Mouse (Mus musculus) kidney, postnatal 4 days (tissue): ENCODE measurements around the gene Gpr18.
A peak's percentile ranks its signal among the peaks of the same experiment; 100 is the strongest.

ENCODE experiments used
- DNase-seq, 2 experiments: peaks; one replicate each; pipeline ENCODE4 v3.0.0; 2021; ENCODE audit warnings: mixed read lengths in 2 of 2

Gene Gpr18

DNA sequence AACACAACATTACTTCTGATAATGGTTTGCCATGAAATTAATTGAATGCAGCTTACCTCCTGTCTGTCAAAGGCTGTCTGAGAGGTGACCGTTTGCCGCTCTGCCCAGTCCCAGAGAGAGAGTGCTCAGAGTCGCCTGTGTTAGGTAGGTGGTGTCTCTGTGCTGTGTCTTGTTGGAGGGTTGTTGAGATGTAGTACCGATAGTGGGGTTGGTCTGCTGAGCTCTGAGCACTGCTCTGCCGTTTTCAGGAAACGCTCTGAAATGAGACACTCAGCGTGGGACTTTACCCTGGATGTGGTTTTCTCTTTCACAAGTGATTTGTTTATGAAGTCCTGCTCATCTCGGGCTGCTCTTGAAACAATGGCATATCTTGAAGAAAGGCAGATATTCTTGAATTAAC, at the start of gene Gpr18:
Gene Gpr18, minus strand, starts transcription at position 161 of the 400 bp plus-strand sequence.
- DNase-seq: no peak

DNA sequence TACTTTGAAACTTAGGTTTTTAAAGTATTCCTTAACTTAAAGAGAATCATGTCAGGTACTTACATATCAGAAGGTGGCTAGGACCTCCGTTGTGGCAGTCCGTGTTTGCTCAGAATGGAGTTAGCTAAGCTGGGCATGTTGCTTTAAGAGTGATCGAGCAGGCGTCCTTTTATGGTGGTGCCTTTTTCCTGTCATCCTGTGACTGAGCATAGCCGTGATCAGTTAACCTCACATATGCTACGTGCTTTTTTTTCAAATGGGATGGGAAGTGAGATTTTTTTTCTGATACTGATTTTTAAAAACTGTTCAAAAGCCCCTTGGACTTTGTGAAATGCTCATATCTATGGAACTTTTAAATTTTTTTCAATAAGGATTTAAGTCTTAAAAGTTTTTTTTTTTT, 49.4 kb upstream of the Gpr18 start, which contains the start of gene Gpr183:
Gene Gpr183, minus strand, starts transcription at position 206 of the 400 bp plus-strand sequence.
- no peak for DNase-seq

DNA sequence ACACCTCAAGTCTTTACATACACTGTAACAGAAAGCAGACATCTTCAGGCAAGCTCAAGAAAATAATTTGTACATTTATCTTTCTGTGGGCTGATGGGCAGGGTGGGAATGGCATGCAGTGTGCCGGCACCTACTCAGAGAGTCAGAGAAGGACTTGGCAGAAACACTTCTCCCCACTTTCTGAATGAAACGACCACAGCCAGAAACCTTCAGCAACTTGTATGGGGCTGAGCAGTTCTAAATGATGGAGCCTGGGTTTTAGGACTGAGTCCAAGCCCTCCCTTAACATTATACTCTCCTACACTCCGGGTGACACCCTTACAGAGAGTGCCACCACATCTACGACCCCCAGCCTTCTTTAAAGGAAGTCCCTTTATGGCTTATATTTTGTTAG, 48.4 kb upstream of the Gpr18 start:
- no peak for DNase-seq

DNA sequence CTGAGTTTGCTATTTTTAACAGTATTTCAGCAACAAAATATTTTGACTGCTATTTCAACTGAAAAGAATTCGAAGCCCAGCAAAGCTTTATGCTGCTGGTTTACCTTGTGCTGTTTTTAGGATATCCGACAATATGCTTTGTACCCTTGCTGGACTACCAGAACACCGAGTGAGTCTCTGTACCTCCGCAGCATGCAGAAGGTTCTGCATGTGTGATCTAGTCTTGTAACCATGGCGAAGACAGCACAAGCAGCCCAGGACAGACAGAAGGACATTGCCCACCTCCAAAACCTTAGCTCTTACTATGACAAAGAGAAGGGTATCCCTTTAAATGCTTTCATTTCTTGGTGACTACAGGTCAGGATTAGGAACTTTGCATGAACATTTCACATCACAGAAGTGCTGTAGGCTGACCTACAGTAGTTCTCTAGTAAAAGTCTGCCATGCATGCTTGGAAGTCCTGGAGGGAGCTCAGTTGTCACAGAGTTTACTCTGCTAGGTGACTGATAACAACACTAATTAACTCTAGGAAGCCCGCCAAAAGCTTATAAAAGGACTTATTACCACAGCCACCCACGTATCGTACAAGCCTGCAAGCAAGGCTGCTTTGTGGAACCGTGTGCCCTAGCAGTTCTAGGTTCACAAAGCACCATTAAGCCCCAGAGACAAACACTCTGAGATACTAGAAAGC, 47.8 kb upstream of the Gpr18 start:
- DNase-seq: no peak

DNA sequence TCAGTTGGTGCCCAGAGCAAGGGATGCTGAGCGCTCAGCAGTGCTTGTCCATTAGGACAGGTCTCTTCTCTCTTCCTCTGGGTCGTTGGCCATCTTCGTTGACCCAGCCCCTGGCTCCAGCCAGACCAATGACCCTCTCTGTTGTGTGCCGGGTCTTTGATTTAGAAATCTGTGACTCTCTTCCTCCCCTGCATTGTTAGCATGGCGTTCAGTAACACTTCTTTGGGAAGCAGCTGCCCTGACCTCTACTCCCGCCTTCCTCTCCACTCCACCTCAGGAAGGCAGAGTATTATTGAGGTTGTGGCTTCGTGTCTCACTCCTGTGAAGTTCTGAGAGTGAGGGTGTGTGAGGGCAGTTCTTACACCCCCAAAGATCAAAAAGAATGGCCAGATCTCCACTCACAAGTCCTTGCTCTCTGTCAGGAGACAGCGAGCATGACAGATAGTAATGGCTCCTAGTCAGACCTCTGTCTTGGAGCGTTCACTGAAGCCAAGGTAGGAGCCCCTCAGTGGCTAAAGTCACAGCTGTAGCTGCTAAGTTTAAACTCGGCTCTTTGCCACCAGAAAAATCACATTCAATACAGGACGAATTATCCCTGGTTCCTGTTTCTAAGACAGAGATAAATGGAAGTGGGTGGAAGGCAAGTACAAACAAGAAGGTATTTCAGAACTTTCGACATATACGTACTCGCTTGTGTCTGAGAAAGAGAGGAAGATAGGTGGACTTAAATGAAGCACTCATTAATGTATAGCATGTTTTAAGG, 46.7 kb upstream of the Gpr18 start:
- peak in 1 of 2 experiments; percentile 42 for DNase-seq

DNA sequence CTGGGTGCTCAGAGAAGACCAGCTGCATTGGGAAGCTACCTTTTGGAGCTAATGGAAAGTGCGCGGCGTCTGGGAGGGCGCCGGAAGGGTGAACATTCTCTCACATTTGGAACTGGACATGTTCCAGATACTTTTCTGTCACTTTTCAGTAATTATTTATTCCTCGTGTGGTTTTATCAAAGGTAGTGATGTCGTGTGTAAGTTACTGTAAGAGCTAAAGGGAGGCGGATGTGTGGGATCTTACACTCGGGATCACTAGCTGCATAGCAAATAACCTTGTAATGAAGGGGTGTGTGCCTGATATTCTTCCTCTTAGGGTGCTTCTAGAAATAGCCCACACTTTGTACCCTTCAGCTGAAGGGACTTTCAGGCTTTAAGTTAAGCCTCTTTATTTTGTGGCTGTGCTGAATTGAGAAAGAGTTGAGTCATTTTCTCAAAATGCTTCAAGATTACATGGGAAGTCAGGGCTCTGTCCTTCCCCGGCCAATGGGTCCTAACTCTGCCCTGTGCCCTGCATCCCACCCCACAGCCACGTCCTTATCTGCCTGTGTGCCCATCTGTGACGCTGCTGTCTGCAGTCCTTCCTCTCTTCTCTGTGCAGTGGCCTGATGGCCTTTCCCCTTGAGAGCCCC, 46.0 kb upstream of the Gpr18 start:
- DNase-seq: no peak

DNA sequence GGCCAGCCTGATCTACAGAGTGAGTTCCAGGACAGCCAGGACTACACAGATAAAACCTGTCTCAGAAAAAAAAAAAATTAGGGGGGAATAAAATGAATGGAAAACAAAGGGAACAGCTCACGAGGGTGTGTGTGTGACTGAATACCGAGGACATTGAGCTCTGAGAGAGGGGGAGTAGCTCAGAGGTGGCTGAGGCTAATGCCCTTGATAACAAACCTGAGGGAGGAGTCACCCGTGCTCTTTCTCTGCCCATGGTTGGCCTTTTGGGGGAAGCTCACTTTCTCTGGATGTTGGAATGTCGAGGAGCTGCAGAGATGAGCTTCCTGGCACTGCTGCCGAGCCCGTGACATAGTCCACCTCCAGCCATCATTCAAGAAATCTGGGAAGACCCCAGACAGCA, 45.4 kb upstream of the Gpr18 start:
- no peak for DNase-seq

DNA sequence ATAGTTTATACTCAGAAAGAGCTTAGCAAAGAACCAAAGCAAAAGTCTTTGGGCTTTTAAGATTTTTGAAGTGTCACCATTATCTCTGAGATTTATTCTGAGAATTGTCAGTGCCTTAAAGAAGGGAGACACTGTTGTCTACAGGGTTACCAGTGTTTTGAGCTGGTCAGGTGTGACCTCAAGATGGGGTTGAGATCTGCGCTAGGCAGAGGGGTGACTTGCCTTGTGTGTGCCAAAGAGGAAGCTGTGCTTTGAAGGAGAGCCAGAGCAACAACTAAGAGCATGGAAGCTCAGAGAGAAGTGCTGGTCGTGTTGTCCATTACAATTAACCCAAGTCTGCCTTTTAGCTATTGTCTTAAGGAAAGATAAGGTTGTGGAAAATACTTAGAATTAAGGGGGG, 45.0 kb upstream of the Gpr18 start:
- no peak for DNase-seq

DNA sequence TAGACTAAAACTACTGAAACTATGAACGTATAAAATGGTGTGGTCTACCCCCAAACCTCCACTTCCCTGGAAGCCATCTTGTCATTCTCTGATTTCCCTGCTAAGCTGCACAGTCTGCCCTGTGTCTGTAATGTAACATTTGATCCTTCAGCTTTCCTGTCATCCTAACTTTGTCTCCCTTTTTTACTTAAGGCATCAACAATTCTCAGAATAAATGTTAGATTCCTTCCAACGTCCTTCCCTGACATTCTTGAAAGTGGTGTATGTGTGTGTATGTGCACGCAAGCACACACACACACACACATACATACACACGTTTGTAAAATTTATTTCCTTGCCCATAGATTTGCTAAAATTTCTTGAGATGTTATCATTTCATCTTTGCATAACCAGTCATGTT, 44.5 kb upstream of the Gpr18 start:
- no peak for DNase-seq

DNA sequence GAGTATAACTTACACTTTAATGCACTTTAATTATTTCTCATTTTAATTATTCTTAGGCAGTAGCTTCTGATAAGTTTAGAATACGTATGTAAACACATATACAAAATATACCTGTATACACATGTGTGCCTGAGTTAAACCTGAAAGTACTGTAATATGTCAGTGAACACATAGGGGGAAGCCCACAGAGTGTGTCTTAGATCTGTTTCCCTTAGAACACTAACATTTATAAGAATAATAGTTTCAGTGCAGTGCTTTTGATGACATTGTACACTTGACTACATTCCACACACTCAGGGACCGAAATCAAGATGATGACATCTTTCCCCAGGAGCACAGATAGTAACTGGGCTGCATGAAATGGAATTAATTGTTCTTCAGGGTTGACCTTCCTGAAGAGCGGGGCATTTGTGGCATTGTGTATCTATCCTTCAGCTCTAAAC, 44.0 kb upstream of the Gpr18 start:
- DNase-seq: no peak

DNA sequence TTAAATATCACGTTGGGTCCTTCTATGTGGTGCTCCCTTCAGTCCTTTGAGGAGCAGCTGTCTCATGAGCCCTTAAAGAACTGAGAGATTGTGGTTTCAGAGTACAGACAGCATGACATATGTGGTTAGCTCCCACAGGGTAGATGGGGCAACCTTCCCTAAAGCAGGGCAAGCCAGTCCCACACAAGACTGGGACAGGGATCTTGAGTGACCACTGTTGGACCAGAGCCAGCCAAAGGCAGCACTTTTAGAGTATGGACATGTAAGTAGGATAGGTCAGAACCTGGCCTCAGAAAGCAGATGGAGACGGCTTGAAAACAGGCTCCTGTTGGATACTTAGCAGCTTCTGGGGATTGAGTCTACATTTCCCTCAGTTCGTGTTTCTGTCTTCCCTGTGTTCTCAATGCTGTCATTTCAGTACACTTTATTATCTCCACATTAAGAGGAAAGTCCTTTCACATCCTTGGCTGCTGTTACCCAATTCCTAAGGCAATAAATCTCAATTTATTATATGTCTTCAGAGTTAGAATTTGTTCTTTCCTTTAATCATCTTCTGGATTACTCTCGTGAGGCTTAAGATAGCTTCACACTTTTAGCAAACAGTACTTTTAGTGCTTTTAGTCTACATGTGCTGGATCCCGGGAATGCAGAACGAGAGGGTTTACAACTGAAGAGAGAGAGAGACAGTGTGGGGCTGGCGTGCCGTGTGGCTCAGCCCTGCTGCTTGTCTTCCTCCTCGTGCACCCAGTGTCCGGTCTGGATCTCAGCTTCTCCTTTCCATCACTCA, 43.4 kb upstream of the Gpr18 start:
- no peak for DNase-seq

DNA sequence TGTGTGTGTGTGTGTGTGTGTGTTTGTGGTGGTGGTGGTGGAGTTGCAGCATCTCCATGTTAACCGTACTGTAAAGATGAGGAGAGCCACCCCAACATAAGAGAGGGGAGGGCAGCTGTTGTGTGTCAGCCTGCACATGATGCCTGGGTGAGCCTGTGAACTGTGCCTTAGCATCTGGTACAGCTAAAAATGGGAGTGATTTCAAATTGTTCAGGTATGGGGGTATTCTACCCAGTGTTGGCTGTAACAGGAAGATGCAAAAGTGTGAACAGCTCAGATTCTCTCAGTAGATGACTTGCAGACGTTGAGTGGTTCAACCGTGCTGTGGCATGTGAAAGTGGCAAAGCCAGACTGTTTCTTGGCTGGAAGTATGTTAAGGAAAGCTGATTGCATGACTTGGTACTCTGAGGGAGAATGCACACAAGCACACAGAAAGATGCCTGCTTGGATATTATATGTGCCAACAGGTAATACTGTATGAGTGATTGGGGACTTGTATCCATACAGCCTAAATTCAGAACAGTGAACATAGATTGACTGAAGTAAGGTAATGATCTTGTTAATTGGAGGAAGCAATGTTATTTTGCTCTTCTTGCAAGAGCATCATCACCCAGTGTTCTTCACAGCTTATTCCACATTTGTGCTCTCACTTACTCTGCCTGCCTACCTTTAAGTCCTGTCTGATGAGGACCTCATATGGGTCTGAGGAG, 42.6 kb upstream of the Gpr18 start:
- DNase-seq: no peak

DNA sequence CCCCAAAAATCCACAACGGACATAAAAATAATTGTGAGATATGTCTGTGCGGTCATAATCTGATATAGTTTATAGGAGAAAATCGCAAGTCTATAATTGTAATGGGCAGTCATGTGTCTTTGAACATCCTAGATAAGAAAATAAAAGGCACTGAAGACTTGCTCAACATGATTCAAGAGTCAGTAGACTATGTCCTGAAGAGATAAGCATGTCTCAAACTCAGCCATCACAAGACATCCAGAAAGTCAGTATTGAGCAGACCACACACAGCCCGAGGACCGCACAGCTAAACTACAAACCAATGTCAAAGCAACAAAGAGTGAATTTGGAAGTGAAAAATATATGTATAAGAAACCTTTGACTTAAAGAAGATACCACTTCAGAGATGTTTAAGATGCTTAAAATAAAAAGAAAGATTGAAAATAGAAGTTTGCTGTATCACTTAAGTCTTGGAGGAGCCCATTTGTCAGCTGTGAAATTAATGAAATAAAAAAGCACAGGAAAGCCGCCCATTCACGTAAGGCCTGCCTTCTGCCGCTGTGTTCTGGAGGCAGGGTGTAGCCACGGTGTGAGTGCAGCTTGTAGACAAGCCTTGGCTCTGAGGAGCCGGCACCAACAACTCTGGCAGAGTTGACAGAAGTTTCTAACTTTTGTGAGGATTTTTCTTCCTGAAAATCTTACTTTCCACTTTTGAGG, 41.7 kb upstream of the Gpr18 start:
- DNase-seq: no peak

DNA sequence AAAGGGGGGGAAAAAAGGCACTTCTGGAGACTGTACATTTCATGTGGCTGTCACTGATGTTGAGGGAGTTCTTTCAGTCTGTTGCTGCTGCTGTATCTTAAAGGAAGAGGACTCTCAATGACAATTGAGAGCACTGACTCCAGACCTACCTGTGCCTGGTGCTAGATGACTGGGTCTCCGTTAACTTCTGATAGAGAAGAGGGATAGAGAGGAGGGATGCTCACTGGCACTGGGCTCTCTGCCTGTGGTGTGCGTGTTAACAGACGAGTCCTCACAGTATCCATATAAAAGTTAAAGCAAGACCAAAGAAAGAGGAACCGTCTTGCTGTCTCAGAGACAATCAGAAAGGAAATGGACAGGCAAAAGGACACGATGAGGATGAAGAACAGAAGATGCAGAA, 40.7 kb upstream of the Gpr18 start:
- DNase-seq: no peak

DNA sequence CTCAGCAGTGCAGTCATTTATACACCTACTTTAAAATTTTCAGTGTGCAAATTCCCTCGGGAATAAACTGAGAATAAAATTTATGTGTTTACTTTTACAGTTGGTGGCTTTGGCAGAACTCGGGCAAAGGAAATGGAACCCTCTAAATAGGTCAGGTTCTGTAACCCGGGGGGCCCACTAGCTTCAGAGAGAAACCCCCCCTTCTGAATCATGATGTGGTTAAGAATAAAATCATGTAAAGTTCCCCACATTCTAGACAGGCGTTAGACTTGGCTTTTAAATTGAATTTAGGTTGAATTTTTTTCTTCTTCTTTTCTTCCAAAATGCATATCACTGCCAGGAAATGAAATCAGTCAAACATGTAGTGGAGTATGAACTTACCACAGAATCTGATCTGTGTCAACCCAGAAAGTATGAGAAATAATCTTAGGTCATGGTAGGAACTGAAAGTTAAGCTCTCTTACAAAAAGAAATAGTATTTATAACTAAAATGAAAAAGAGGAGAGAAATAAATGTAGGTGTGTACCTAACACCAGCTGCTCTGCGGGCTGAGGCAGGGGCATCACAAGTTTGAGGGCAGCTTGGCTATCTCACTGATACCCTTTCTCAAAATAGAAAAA, 39.7 kb upstream of the Gpr18 start:
- DNase-seq: no peak

DNA sequence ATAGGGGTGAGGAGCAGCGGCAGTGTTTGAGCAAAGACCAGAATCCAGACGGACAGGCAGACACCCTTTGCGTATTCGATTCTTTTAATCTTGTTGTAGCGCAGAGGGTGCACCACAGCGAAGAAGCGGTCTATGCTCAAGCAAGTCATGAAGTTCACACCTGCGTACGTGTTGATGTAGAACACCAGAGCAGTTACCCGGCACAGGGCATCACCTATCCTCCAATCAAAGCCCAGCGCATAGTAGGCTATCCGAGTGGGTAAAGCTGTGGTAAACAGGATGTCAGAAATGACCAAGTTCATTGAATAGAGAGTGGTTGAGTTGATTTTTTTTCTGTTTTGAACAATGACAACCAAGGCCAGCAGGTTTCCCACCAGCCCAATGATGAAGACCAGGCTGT, 39.0 kb upstream of the Gpr18 start:
- no peak for DNase-seq

DNA sequence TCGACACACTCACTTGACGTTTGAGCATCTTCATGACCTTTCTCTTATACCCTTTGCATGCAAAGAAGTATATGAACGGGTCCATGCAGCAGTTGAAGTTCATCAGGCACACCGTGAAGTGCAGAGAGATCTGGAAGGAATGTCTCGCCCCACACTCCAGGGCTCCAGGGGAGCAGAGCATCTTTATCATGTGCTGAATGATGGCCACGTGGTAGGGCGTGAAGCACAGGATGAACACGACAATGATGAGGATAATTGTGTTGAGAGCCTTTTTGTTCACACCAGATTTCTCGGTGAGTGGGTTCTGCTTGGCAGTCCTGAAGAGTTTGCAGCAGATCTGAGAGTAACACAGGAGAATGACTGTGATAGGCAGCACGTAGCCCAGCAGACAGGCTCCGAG, 38.5 kb upstream of the Gpr18 start:
- no peak for DNase-seq

DNA sequence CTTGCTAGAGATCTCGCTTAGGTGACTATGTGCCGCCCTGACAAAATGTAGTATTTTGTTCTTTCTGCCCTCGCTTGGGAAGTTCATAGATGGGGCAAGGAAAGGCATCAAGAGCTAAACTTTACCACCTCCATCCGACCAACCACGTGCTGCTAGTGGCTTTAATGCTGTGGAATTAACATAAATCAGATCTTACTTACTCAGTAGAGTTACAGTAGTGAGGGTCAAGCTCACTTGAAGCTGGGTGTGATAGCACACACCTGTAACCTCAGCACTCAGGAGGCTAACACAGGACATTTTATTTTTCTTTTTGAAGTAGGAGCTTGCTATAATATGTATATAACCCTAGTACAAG, 36.4 kb upstream of the Gpr18 start:
- DNase-seq: no peak

DNA sequence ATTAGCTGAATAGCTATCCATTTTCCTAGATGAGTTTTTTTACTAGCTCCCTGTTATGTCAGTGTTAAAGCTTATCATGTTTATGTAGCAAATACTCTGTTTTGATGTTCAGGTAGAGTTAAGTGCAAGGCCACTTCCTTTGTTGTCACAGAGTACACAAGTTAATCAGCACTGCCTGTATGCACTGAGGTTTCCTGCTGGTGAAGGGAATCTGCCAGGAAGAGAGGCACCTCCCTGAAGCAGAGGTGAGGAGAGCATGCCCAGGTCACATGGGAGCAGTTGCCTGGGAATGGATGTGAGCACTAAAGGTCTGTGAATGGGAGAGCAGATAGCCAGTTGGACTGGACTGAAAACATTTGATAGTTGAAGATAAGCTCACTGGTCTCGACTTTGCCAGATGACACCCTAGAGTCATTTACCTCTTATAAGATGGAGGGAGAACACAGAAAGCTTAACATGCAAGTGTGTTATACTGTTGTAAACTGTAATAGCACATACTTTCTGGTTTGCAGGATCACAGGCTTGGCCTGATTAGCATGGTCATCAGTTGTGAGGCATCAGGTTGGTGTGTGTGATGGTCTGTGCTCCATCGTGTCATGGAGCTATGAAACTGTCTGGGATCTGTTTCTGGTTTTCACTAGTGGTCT, 35.9 kb upstream of the Gpr18 start:
- DNase-seq: no peak

DNA sequence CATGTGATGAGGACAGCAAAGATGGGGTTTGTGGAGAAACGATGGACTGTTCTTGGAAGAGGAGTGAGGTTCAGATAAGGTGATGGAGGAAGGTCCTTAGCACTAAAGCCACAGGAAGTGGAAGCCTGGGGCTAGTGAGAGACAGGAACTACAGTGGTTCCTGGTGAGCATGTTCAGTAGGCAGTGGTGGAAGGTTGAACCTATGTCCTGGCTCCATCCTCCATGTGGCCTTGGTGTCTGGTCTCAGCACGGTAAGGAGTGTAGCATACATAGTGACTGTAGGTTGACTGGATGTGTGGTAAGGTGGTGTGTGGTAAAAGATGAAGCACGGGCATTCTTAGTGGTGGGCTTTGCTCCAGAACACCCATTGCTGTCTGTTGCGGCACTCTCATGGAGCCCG, 34.3 kb upstream of the Gpr18 start:
- DNase-seq: no peak

DNA sequence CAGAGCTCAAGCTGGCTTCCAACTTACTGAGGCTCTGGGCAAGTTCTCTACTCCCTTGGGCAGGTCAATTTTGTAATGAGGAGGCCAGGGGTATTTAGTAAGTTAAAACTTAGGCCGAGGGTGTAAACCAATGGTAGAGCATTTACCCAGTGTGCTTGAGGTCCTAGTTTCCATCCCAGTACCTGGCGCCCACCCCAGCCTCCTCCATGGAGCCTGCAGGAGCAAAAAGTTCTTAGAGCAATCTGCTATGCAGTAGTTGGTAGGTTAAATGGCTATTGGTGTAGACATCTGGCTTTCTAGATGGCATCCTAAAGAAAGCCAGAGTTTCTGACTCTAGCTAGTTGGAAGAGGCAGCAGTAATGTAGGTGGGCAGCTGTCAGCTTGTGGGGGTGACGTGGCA, 33.9 kb upstream of the Gpr18 start:
- DNase-seq: no peak
